Mouse (Mus musculus): Measurements from ENCODE around the gene Fancd2. TPM values are rescaled to one million over a fixed set of nuclear protein-coding genes. Genes with fewer than 3 reads are reported as not detected.

Gene Fancd2
- total RNA-seq, 2 experiments from 2014 or later, result 27.4 to 28.2 TPM

DNA sequence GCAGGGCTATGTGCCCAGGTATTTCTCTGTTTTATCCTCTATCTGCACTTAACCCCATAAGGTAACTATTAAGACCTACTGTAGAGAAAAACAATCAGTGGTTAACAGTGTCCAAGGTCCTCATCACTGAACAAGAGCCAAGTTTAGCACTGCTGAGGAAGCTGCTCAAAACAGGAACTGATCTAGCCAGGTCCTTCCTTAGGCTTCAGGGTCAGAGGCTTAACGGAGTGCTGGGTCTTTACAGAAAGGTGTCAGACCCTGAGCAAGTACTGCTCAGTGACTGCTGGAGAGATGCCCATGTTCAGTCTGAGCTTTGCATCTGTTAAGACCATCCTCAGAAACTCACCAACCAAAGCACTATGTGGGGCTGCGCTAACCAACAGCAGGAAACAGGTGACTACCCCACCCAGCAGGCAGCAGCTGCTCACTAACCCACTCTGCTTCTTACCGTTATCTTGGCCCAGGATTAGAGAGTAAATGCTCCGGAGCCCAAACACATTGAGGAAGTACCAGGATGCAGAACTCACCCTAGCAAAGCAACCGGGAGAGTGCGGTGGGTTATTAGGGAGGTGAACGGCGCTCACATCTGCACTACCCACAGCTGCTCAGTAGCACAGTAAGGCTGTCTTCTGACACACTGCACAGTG, 13.9 kb upstream of the Fancd2 start:
- ATAC-seq (replicated peaks; ENCODE audit: poor library complexity, severe bottlenecking), result peak; percentile 85

DNA sequence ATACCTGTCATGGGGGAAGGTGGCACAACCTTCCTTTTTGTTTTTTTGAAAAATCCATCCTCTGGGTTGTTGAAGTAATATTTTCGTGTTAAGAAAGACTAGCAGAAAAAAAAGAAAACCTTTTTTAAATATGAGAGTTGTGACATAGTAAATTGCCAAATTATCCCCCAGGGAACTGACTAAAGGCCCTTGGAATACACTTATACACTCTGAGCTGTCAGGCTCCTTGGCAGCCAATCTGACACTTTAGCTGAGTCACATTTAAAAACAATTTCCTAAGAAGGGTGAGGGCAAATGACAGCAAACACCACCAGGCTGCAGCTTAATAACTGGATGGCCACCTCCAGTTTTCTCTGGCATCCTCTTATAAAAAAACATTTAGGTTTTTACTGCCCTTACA, 9.2 kb upstream of the Fancd2 start:
- ATAC-seq (replicated peaks; ENCODE audit: poor library complexity, severe bottlenecking), result no peak

DNA sequence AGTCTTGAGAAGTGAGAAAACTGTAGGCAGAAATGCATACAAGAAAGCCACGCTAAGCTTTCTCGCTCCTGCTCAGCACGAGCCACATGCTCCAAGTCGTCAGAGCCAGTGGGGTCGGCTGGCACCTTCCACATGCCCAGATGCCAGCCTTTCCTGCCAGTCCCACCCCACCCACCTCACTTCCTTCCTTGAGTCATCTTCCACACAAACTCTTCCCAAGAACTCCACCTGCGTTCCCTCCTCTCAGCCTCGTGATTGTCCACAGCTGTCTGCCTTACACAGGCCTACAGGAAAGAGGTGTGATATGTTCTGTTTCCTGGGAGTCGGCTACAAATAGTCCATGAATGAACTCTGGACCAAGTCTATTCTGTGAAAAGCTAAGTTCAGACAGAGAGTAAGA, 8.1 kb upstream of the Fancd2 start:
- no peak for ATAC-seq (replicated peaks; ENCODE audit: poor library complexity, severe bottlenecking)

DNA sequence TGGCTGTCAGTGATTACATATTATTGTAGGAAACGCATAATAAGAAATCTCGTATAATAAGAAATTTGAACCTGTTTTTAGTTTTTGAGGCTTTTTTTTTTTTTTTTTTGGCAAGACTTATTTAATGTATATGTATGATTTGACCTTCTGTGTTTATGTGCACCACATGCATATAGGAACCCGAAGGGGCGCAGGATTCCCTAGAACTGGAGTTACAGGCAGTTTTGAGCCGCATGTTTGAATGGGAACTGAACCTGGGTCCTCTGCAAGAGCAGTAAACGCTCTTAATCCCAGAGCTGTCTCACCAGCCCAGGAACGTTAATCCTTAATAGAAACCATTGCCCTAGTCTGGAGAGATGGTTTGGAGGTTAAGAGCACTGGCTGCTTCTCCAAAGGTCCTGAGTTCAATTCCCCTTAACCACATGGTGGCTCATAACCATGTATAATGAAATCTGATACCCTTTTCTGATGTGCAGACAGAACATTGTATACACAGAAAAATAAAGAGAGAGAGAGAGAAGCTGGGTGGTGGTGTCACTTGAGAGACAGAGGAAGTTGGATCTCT, 440 bp downstream of the Fancd2 start:
- ATAC-seq (replicated peaks; ENCODE audit: poor library complexity, severe bottlenecking), result no peak

DNA sequence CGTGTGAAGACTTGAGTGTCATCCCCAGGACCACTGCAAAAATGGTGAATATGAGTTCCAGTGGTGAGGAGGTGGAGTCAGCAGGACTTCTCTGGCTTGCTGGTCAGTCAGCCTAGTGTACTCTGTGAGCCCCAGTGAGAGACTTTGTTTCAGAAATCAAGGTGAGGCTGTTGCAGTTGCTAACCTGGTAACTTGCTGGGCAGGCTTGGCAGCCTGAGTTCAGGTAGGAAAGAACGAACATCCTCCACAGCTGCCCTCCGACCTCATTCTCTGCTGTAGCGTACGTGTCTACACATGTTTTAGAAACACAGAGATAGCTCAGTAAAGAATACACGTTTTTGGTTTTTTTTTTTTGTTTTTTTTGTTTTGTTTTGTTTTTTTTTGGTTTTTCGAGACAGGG, 3.4 kb downstream of the Fancd2 start:
- no peak for ATAC-seq (replicated peaks; ENCODE audit: poor library complexity, severe bottlenecking)

DNA sequence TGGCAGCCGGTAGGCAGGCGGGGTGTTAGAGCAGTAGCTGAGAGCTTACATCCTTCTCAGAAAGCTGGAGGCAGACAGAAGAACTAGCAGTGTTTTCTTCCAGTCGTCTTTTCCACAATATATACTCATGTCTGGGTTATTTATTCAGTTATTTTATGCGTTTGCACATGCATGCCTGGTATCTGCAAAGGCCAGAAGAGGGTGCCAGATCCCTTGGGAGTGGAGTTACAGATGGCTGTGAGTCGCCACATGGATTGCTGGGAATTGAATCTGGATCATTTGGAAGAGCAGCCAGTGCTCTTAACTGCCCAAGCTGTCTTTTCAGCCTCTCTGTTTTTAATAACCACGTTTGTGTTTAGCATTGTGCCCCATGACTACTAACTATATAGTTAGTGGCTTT, 10.1 kb downstream of the Fancd2 start:
- no peak for ATAC-seq (replicated peaks; ENCODE audit: poor library complexity, severe bottlenecking)

DNA sequence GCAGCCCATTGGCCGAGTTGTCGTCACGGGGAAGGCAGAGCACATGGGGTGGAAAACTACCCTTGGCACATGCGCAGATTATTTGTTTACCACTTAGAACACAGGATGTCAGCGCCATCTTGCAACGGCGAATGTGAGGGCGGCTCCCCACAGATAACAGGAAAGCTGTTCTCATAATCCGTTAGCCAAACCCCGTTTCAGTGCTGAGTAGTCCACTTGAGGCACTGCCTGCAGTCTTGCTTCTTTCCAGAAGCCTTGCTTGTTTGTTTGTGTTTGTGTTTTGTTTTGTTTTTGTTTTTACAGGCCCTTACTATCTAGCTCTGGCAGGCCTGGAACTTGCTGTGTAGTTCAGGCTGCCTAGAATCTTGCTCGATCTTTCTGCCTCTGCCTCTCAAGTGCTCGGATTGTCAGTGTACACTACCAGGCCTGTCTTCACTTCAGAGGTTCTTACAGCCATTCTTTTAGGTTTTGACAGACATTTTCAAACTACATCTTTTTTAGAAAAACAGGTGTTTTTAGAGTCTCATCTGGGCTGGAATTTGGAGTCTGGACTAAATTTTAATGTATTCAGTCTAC, 12.5 kb downstream of the Fancd2 start:
- ATAC-seq (replicated peaks; ENCODE audit: poor library complexity, severe bottlenecking), result no peak

DNA sequence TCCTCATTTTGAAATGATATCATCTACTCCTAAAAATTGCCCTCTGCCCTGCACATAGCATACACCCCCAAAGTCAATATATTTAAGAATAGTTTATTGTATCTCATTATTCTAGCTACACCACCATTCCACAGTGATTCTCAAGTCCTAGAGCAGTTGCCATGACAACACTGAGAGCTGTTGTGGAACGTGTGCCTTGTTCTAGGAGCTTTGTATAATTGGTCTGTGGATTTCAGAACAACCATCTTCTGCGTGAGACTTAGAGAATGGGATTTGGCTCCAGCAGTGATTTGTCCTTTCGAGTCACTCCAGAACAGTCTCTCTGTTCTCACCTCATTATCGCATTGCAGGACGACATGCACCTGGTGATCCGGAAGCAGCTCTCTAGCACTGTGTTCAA, 28.3 kb downstream of the Fancd2 start:
- no peak for ATAC-seq (replicated peaks; ENCODE audit: poor library complexity, severe bottlenecking)

DNA sequence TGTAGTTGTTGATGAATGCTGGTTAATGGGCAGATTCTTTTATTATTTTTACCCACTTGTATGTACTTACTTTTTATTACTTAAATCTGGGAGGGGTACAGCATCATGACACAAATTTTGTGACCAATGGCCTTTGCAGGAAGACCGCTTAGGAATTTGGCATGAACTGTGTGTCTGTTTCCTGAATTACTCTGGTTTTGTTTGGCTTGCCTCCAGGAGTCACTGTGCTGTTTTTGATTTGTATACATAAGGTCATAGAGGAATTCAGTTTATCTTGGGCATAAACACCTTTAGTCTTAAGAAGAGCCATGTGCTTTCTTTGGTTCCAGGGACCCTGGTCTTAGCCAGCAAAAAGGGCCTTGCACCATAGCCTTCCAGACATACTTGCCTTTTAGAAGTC, 33.1 kb downstream of the Fancd2 start:
- no peak for ATAC-seq (replicated peaks; ENCODE audit: poor library complexity, severe bottlenecking)

DNA sequence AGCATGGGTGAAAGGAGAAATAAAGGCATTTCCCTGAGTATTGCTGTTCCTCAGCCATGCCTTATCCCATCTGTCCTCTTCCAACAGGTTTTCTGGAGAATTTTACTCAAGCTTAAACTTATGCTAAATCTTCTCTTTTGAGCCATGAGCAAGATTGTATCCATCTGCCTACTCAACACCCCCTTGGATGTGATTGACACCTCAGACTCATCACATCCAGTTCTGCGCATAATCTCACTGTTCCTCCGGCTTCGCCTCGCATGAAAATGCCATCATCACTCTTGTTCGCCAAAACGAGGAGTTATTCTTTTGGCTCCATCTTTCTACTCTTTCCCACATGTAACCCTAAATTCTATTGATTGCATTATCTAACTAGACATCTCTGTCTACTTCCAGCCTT, 44.6 kb downstream of the Fancd2 start:
- ATAC-seq (replicated peaks; ENCODE audit: poor library complexity, severe bottlenecking), result no peak

DNA sequence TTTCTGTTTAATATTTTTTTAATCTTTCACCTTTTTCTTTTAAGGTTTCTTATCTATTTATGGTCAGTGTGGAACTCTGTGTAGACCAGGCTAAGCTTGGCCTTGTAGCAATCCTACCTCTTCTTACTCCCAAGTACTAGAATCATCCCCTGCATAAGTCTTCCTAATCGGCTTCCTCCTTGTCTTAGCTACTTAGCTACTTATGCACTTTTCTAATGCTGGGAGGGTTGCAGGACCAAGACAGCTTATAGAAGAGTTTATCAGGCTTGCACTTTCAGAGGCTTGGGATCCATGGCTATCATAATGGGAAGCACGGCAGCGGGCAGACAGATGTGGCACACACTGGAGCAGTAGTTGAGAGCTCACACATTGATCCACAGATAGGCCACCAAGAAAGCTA, 47.8 kb downstream of the Fancd2 start:
- ATAC-seq (replicated peaks; ENCODE audit: poor library complexity, severe bottlenecking), result no peak

DNA sequence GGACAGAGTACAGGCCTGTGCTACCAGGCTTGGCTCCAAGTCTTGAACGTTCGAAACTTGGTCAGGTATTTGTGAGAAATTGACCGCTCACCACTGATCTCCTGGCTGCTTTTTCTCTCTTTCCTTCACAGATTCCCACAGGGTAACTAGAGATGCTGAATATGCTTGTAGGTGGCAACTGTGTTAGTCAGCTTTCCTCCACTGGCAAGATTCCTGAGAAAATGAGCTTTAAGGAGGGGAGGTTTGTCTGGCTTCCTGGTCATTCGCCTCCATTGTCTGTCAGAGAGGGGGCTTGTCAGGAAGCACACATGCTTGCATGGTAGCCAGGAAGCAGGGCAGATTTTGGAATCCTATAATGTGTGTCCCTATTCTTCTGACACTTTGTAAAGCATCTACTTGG, 51.5 kb downstream of the Fancd2 start:
- ATAC-seq (replicated peaks; ENCODE audit: poor library complexity, severe bottlenecking), result no peak

DNA sequence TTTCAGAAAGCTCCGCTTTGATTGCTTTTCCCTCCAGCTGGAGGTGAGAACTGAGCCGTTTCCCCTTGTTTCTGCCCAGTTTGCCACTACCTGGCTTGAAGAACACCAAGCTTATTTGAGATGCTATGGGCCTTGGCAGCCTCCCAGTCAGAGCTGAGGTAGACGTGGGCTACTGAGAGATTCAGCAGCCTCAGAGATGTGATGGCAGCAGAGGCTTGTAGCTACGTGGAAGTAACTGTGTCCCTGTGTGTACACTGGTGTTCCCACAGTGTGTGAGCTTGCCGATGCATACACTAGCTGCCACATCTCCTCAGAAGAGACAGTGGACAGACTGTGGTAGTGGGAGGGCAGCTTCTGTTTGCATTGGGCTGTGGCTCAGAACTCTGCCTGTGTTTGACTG, 53.6 kb downstream of the Fancd2 start:
- no peak for ATAC-seq (replicated peaks; ENCODE audit: poor library complexity, severe bottlenecking)

DNA sequence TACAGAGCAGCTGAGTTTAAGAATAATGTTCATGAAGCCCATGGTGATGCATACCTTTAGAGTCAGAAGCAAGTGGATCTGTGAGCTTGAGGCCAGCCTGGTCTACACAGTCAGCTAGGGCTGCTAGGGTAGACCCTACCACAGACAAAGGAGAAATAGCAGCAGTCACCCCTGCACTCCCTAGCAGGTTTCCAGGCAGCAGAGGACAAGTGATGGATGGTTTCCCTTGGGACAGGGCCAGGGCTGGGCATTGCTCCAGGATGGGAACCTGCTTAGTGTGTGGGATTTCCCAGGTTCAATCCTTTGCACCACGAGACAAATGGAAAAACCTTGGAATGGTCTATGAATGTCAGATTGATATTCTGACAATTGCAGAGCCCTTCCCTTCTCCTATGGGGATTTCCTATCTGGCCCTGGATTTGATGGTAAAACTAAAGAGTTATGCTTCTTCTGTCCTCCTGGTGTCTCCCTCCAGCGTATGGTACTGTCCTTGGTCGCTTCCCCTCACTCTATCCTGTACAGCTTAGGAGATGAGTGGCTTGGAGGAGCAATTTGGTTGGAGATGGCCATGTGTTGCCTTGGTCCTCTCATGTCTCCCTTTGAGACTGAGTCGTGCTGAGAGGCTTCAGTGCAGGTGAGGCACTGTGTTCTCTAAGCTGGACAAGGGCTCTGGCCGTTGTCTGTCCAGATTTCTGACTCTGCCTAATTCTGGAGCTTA, 55.1 kb downstream of the Fancd2 start:
- no peak for ATAC-seq (replicated peaks; ENCODE audit: poor library complexity, severe bottlenecking)

DNA sequence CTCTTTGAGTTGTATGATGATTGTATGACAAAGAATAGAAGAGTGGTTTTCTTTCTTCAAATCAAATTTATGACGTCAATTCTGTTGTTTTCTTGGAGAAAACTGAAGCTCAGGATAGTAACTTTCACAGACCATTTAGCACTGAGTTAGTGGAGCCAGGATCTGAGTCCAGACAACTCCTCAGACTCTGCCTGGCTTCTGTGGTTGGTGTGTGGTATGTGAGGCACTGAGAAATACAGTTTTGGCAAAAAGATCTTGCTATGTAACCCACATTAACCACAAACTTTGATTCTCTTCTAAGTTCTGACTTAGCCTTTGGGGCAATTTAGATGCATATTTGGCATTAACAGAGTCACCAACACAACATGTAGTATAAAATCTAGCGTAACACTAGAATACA, 61.2 kb downstream of the Fancd2 start:
- ATAC-seq (replicated peaks; ENCODE audit: poor library complexity, severe bottlenecking), result no peak

DNA sequence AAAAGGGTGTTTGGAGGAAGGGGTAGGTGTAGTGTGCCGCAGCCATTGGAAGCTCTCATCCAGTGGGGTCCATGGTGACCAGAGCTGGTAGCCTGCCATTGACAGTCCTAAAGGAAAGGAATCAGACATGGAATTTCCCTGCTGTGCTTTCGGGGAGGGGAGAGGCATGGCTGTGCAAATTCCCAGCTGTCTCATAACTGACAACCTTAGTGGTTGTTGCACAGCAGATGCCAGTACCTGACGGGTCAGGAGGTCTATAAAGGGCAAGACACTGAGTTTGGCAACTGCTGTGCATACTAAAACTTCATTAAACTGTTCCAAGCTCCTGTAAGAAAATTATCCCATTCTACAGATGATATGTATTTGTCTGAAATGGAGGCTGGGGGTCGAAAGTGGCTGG, 66.5 kb downstream of the Fancd2 start:
- no peak for ATAC-seq (replicated peaks; ENCODE audit: poor library complexity, severe bottlenecking)

DNA sequence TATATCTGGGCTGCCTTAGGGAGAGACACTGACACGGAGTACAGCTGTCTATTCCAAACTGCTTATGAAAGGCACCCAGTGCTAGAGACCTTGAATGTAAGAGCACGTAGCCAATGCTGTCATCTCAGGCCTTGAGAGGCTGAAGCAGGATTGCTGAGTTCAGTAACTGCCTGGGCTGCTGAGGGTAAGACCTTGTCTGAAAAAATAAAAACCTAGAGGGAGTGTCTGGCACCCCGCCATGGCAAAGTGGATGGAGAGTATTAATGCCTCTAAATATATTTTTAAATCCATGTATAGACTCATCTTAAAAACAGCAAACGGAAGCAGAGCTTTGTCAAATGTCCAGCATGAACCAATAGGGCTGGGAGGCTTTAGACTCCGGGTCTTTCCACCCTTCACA, 68.4 kb downstream of the Fancd2 start:
- ATAC-seq (replicated peaks; ENCODE audit: poor library complexity, severe bottlenecking), result no peak

DNA sequence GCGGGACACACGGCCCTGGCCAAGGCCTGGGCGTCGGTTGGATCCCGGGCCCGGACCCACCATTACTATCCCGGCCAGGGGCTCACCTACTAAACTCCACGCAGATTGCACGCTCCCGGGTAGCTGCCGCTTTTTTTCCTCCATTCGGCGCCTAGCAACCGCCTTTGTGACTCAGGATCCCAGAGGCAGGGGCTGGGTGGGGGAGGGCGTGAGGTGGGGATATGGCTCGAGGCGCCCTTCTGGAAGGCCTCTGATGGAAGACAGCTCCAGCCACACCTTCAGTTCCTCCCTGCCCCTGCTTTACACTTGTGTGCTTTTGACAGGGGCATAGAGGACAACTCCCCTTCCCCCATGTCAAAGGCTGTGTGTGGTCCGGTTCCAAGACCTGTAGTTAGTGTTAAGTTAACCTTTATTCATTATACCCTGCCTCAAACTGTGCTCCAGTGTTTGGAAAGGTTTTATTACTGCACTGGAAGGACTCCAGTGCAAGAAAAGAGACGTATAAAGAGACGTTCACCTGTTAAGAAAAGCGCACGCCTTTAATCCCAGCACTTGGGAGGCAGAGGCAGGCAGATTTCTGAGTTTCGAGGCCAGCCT, 69.2 kb downstream of the Fancd2 start, which contains the start of gene Fancd2os:
Gene Fancd2os (minus strand): TSS at position 173 of the 597 bp plus-strand sequence.
- ATAC-seq (replicated peaks; ENCODE audit: poor library complexity, severe bottlenecking), result no peak

DNA sequence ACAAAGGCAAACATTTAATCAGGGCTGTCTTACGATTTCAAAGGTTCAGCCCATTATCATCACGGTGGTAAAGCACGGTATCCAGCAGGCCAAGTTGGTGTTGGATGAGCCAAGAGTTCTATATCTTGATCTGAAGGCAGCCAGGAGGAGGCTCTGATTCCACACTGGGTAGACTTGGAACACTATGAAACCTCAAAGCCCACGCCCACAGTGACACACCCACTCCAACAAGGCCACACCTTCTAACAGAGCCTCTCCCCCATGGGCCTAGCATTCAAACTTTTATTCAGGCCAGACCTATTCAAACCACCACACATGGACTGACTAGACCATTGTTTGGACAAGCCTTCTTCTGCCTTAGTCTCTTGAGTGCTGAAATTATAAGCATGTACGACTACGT, 71.3 kb downstream of the Fancd2 start:
- no peak for ATAC-seq (replicated peaks; ENCODE audit: poor library complexity, severe bottlenecking)

DNA sequence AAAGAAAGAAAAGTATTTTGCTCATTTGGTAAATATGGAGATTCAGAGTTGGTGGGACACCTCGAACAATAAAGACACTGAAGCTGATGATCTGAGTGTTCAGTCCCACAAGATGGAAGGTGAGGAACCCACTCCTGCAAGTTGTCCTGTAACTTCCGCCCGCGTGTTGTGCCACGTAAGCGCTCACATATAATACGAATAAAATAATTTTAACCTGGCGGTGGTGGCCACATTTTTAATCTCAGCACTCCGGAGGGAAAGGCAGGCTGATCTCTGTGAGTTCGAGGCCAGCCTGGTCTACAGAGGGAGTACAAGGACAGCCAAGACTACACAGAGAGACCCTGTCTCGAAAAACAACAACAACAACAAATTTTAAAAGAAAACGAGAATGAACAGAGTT, 72.5 kb downstream of the Fancd2 start:
- no peak for ATAC-seq (replicated peaks; ENCODE audit: poor library complexity, severe bottlenecking)

All from granulocyte monocyte progenitor cell, adult 5-6 weeks (primary cell).